Mouse (Mus musculus): Measurements from ENCODE around the gene Med21. TPM values are rescaled to one million over a fixed set of nuclear protein-coding genes. Genes with fewer than 3 reads are reported as not detected.

The Med21 gene
- polyA plus RNA-seq, 2 experiments, result 44.7 to 65.8 TPM

DNA sequence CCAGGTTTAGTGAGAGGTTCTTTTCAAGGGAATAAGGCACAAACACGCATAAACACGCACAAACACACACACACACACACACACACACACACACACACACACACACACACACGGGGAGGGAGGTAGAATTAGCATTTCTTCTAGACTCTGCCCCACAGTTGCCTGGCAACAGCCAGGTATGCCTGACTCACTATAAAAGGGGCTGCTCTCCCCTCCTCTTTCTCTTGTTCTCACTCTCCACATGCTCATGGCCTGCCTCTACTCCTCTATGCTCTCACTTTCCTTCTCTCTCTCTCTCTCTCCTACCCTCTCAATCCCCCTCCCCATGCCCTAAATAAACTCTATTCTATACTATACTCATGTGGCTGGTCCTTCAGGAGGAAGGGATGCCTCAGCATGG, 14.2 kb upstream of the Med21 start:
- Histone ChIP-seq H3K9ac (replicated peaks) (no peak overlapping the region), H3K4me1 (replicated peaks; ENCODE audit: control insufficient read depth in 2 of 2, insufficient read depth in 2 of 2, low read length in 1 of 2) (peaks cover 40 to 42% of the 10 kb centered on the region in 2 experiments), H3K27ac (no peak overlapping the region; the same call in 1 of the 2 replicates), H3K4me3 (ENCODE audit: insufficient read depth in 1 of 2, low read depth in 2 of 2, low read length in 2 of 2) (no peak overlapping the region), H3K36me3 (replicated peaks; ENCODE audit: control insufficient read depth, insufficient read depth, low read depth) (peaks cover 21% of the 10 kb centered on the region), H3K27me3 (ENCODE audit: control insufficient read depth, insufficient read depth, low read length) (no peaks in the 10 kb centered on the region), H3K4me2 (ENCODE audit: low read depth) (no peak overlapping the region), H3K9me3 (ENCODE audit: control insufficient read depth, low read length) (no peaks in the 10 kb centered on the region)
- no peak for ATAC-seq (ENCODE audit: insufficient read depth)
- DNase-seq (ENCODE audit: low read depth in 3 of 3, low spot score in 3 of 3), result no peak
- TF ChIP-seq EP300 (IDR thresholded peaks at IDR 0.05; ENCODE audit: low read depth) (no peak), CTCF (IDR thresholded peaks at IDR 0.05; ENCODE audit: low read depth) (no peak)
- WGBS (ENCODE audit: insufficient replicate concordance), result 91% methylated on average over 3 of the region's 3 CpGs

DNA sequence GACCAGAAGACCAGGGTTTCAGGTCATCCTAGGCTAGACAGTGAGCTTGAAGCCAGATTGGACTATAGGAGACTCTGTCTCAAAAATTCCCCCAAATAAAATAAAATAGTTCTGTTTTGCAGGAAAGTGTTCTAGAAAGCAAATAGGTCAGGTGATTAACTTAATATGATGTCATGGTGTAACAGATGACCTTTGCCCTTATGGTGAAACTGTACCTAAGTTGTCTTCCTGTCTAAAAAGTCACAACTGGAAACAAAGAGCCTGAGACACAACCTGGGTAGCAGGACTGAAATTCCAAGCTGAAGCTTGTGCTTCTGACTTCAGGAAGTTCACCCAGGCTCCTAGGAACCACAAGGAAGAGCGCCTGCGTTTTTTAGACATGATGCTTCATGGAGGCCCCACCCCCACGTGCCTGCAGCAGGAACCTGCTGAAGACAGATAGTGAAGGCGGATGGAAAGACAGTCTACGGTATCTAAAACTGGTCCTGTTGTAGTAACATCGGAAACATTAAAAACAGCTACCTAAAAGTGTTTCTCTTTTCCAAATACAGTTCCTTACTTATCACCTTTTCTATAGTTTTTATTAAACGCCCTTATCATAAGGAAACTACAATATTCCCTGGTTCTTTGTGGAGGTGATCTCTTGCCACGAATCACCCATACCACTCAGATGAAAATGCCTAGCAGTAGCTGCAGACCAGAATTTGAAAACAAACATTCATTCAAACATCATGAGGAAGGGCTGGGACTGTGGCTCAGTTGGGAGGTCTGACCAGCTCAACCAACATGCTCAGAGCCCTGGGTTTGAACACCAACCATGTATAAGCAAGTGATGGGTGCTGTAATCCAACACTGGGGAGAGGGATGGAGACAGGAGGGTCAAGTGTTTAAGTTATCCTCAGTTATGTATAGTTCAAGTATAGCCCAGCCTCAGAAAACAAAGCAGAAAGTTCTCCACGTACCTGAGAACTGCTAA, 12.3 kb upstream of the Med21 start:
- H3K4me1 ChIP-seq (replicated peaks; ENCODE audit: control insufficient read depth in 2 of 2, insufficient read depth in 2 of 2, low read length in 1 of 2), result peaks cover 44 to 48% of the 10 kb centered on the region in 2 experiments
- DNase-seq (ENCODE audit: low read depth in 3 of 3, low spot score in 3 of 3), result peak; percentile 78 to 80 (median 80)
- H3K36me3 ChIP-seq (replicated peaks; ENCODE audit: control insufficient read depth, insufficient read depth, low read depth), result peaks cover 5% of the 10 kb centered on the region
- H3K27me3 ChIP-seq (ENCODE audit: control insufficient read depth, insufficient read depth, low read length), result no peaks in the 10 kb centered on the region
- 17% methylated on average over 9 of the region's 9 CpGs for WGBS (ENCODE audit: insufficient replicate concordance)
- H3K27ac ChIP-seq, result peak overlapping the region; percentile 87
- TF ChIP-seq EP300 (IDR thresholded peaks at IDR 0.05; ENCODE audit: low read depth), result peak; percentile 88
- TF ChIP-seq CTCF (IDR thresholded peaks at IDR 0.05; ENCODE audit: low read depth), result no peak
- peak overlapping the region; percentile 18 to 19; a peak in 3 of 4 replicates for H3K4me3 ChIP-seq (ENCODE audit: insufficient read depth in 1 of 2, low read depth in 2 of 2, low read length in 2 of 2)
- ATAC-seq (ENCODE audit: insufficient read depth), result peak; percentile 78
- no peaks in the 10 kb centered on the region for H3K9me3 ChIP-seq (ENCODE audit: control insufficient read depth, low read length)
- peak overlapping the region; percentile 53 for H3K9ac ChIP-seq (replicated peaks)
- peak overlapping the region; percentile 81 for H3K4me2 ChIP-seq (ENCODE audit: low read depth)

DNA sequence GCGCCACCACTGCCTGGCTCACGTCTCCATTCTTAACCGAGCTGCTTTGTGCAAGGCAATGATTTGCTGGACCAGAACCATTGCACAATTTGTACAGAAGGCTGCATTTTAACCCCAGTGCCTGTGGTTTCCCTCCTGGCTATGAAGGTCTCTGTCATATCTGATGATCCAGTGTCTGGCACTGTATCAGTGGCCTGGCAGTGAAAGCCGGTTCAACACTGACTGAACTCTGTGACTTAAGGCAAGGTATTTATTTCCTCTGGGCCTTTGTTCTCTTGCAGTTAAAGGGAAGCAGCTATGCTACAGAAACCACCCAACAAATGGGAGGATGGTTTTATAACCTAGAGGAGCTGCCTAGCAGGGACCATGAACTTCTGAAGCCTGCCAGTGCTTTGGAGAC, 11.4 kb upstream of the Med21 start:
- TF ChIP-seq CTCF (IDR thresholded peaks at IDR 0.05; ENCODE audit: low read depth) (no peak), EP300 (IDR thresholded peaks at IDR 0.05; ENCODE audit: low read depth) (no peak)
- Histone ChIP-seq H3K36me3 (replicated peaks; ENCODE audit: control insufficient read depth, insufficient read depth, low read depth) (peaks cover 3% of the 10 kb centered on the region), H3K4me2 (ENCODE audit: low read depth) (peak overlapping the region; percentile 81), H3K9me3 (ENCODE audit: control insufficient read depth, low read length) (no peaks in the 10 kb centered on the region), H3K27ac (peak overlapping the region; percentile 87), H3K4me1 (replicated peaks; ENCODE audit: control insufficient read depth in 2 of 2, insufficient read depth in 2 of 2, low read length in 1 of 2) (peaks cover 44 to 48% of the 10 kb centered on the region in 2 experiments), H3K27me3 (ENCODE audit: control insufficient read depth, insufficient read depth, low read length) (no peaks in the 10 kb centered on the region), H3K4me3 (ENCODE audit: insufficient read depth in 1 of 2, low read depth in 2 of 2, low read length in 2 of 2) (no peak overlapping the region), H3K9ac (replicated peaks) (peak overlapping the region; percentile 53)
- DNase-seq (ENCODE audit: low read depth in 3 of 3, low spot score in 3 of 3) (no peak), ATAC-seq (ENCODE audit: insufficient read depth) (no peak)
- 32% methylated on average over 4 of the region's 4 CpGs for WGBS (ENCODE audit: insufficient replicate concordance)

DNA sequence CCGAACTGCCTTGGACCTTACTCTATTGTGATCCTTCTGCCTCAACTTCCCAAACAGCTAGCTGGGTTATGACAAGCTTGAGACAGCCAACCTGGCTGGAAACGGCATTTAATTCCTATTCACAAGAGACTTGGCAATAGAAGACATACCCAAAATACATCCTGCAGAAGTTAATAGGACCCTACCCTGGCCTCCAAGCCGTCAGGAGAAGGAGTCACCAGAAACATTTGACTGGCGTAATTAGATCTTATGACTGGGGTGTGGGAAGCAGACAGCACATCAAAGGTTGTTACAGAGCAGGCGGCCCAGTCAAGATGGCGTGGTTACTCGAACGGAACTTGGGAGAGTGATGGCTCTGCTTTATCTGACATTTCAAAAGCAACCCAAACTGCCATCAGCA, 10.5 kb upstream of the Med21 start:
- TF ChIP-seq EP300 (IDR thresholded peaks at IDR 0.05; ENCODE audit: low read depth) (no peak), CTCF (IDR thresholded peaks at IDR 0.05; ENCODE audit: low read depth) (no peak)

DNA sequence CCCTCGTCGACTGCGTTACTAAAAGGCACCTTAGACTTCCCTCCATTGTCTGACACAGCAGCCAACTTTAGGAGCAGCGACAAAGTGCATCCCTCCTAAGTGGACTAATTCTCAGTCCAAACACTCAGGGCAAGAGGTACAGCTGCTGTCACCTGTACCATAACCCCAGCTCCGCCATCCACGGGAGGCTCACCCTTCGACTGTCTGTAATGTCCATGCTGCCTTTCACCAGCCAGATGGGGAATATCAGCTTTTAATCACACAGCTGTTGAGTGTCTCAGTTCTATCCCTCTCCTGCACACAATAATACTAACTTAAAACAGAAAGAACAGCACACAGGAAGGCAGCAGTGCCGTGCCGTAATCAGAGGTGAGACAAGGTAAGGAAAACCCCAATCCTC, 9.9 kb upstream of the Med21 start:
- no peak for ATAC-seq (ENCODE audit: insufficient read depth)
- Histone ChIP-seq H3K4me1 (replicated peaks; ENCODE audit: control insufficient read depth in 2 of 2, insufficient read depth in 2 of 2, low read length in 1 of 2) (peaks cover 44 to 48% of the 10 kb centered on the region in 2 experiments), H3K36me3 (replicated peaks; ENCODE audit: control insufficient read depth, insufficient read depth, low read depth) (peaks cover 3% of the 10 kb centered on the region), H3K27me3 (ENCODE audit: control insufficient read depth, insufficient read depth, low read length) (no peaks in the 10 kb centered on the region), H3K9me3 (ENCODE audit: control insufficient read depth, low read length) (no peaks in the 10 kb centered on the region), H3K9ac (replicated peaks) (peak overlapping the region; percentile 53), H3K27ac (peak overlapping the region; percentile 87), H3K4me2 (ENCODE audit: low read depth) (peak overlapping the region; percentile 81), H3K4me3 (ENCODE audit: insufficient read depth in 1 of 2, low read depth in 2 of 2, low read length in 2 of 2) (peak overlapping the region; percentile 20 to 77)
- TF ChIP-seq EP300 (IDR thresholded peaks at IDR 0.05; ENCODE audit: low read depth) (no peak), CTCF (IDR thresholded peaks at IDR 0.05; ENCODE audit: low read depth) (no peak)
- WGBS (ENCODE audit: insufficient replicate concordance), result 61% methylated on average over 9 of the region's 9 CpGs
- DNase-seq (ENCODE audit: low read depth in 3 of 3, low spot score in 3 of 3), result no peak

More for the DNA sequence above, 10.5 kb upstream of the Med21 start:
- H3K9ac ChIP-seq (replicated peaks), result peak overlapping the region; percentile 53
- WGBS (ENCODE audit: insufficient replicate concordance), result 34% methylated on average over 8 of the region's 8 CpGs
- H3K4me3 ChIP-seq (ENCODE audit: insufficient read depth in 1 of 2, low read depth in 2 of 2, low read length in 2 of 2), result peak overlapping the region; percentile 20 to 77; a peak in 3 of 4 replicates
- peak overlapping the region; percentile 87 for H3K27ac ChIP-seq
- H3K36me3 ChIP-seq (replicated peaks; ENCODE audit: control insufficient read depth, insufficient read depth, low read depth), result peaks cover 3% of the 10 kb centered on the region
- H3K4me2 ChIP-seq (ENCODE audit: low read depth), result peak overlapping the region; percentile 81
- DNase-seq (ENCODE audit: low read depth in 3 of 3, low spot score in 3 of 3), result no peak
- H3K9me3 ChIP-seq (ENCODE audit: control insufficient read depth, low read length), result no peaks in the 10 kb centered on the region
- H3K27me3 ChIP-seq (ENCODE audit: control insufficient read depth, insufficient read depth, low read length), result no peaks in the 10 kb centered on the region
- no peak for ATAC-seq (ENCODE audit: insufficient read depth)
- peaks cover 44 to 48% of the 10 kb centered on the region in 2 experiments for H3K4me1 ChIP-seq (replicated peaks; ENCODE audit: control insufficient read depth in 2 of 2, insufficient read depth in 2 of 2, low read length in 1 of 2)

Measured in liver, embryonic 14.5 days (tissue).